Mouse (Mus musculus) adrenal gland, postnatal 14 days (tissue): ENCODE data around the gene Nme9. TPM values are rescaled to one million over a fixed set of nuclear protein-coding genes. Genes with fewer than 3 reads are reported as not detected.

Experiments
- DNase-seq: peaks from one replicate; pipeline ENCODE4 v3.0.0; 2021; ENCODE audit warnings: mixed read lengths
- long read RNA-seq, 2 experiments: library from polyadenylated mRNA; stranded (forward); transcript quantifications; one replicate each; pipeline ENCODE4 v2.0.0; 2021
- total RNA-seq: library from RNA; stranded (reverse); gene quantifications from 2 replicates; pipeline ENCODE4 v1.2.3, GENCODE M21; 2021

Nme9 gene
- total RNA-seq: not detected in 2 replicates
- long read RNA-seq, experiment 1: 0 reads
- long read RNA-seq, experiment 2: 0 reads

- peak; percentile 18 for DNase-seq
These were observed at the start of gene Nme9 for GRCm38 (mm10) chr9:99451161-99451560. Gene Nme9 (plus strand): TSS chr9:99451475.

- no peak for DNase-seq
These were observed 42.0 kb upstream of the Nme9 start for GRCm38 (mm10) chr9:99409280-99409679.

- no peak for DNase-seq
These were observed 40.2 kb upstream of the Nme9 start for GRCm38 (mm10) chr9:99411093-99411492.

GRCm38 (mm10) chr9:99411785-99412184 lies 39.5 kb upstream of the Nme9 start:
- DNase-seq: no peak

GRCm38 (mm10) chr9:99416809-99417208 lies 34.5 kb upstream of the Nme9 start:
- no peak for DNase-seq

- DNase-seq: no peak
These were observed 33.9 kb upstream of the Nme9 start for GRCm38 (mm10) chr9:99417288-99417846.

GRCm38 (mm10) chr9:99418377-99418776 lies 32.9 kb upstream of the Nme9 start:
- DNase-seq: no peak

- DNase-seq: no peak
These were observed 31.1 kb upstream of the Nme9 start for GRCm38 (mm10) chr9:99419951-99420701.

- no peak for DNase-seq
These were observed 29.4 kb upstream of the Nme9 start for GRCm38 (mm10) chr9:99421914-99422313.

- DNase-seq: no peak
These were observed 27.3 kb upstream of the Nme9 start for GRCm38 (mm10) chr9:99423692-99424573.

- no peak for DNase-seq
These were observed 26.8 kb upstream of the Nme9 start for GRCm38 (mm10) chr9:99424574-99424863.

GRCm38 (mm10) chr9:99425262-99425661 lies 26.0 kb upstream of the Nme9 start:
- DNase-seq: peak; percentile 15

GRCm38 (mm10) chr9:99428601-99429331 lies 22.5 kb upstream of the Nme9 start:
- DNase-seq: no peak

GRCm38 (mm10) chr9:99429845-99430244 lies 21.4 kb upstream of the Nme9 start:
- DNase-seq: no peak

- no peak for DNase-seq
These were observed 20.5 kb upstream of the Nme9 start for GRCm38 (mm10) chr9:99430806-99431205.

GRCm38 (mm10) chr9:99431346-99431745 lies 19.9 kb upstream of the Nme9 start:
- no peak for DNase-seq

GRCm38 (mm10) chr9:99431963-99432362 lies 19.3 kb upstream of the Nme9 start:
- DNase-seq: no peak

GRCm38 (mm10) chr9:99432478-99432877 lies 18.8 kb upstream of the Nme9 start:
- no peak for DNase-seq

- peak; percentile 84 for DNase-seq
These were observed 16.2 kb upstream of the Nme9 start for GRCm38 (mm10) chr9:99434892-99435618.

GRCm38 (mm10) chr9:99435619-99436181 lies 15.6 kb upstream of the Nme9 start:
- DNase-seq: peak; percentile 78
